Mouse (Mus musculus) cortical plate, adult 2 months (tissue): ENCODE measurements around the gene Col18a1. TPM values are rescaled to one million over a fixed set of nuclear protein-coding genes. Genes with fewer than 3 reads are reported as not detected.

Experiments
- H3K27ac ChIP-seq: fragments of 200-500 bp; 2 replicates; pipeline ENCODE4 v1.5.1; 2012; ENCODE audit warnings: low read length, control low read depth, inconsistent platforms; ENCODE audit not compliant: insufficient read depth
- H3K4me1 ChIP-seq: fragments of 200-500 bp; 2 replicates; pipeline ENCODE4 v1.6.1; 2011; ENCODE audit warnings: low read length; ENCODE audit not compliant: control insufficient read depth, insufficient read depth
- H3K4me3 ChIP-seq: fragments of 200-500 bp; 2 replicates; pipeline ENCODE4 v1.5.1; 2011; ENCODE audit warnings: mild to moderate bottlenecking, low read length, control low read depth; ENCODE audit not compliant: insufficient read depth
- CTCF ChIP-seq: fragments of 200-500 bp; IDR thresholded peaks from 2 replicates; pipeline ENCODE4 v1.5.1; 2011; ENCODE audit warnings: mild to moderate bottlenecking, control low read depth, low read length; ENCODE audit not compliant: insufficient read depth; ENCODE audit errors: extremely low read depth
- POLR2A ChIP-seq: fragments of 200-500 bp; IDR thresholded peaks from 2 replicates; pipeline ENCODE4 v1.6.1; 2011; ENCODE audit warnings: mild to moderate bottlenecking, low read length, control low read depth; ENCODE audit not compliant: insufficient read depth; ENCODE audit errors: extremely low read depth
- polyA plus RNA-seq: library from polyadenylated mRNA; depleted of rRNA; stranded (reverse); fragments of >200 nt; gene quantifications from 2 replicates; pipeline ENCODE4 v1.2.3, GENCODE M21; 2012

Gene Col18a1
- polyA plus RNA-seq, 1 experiment: 2.7 TPM

DNA sequence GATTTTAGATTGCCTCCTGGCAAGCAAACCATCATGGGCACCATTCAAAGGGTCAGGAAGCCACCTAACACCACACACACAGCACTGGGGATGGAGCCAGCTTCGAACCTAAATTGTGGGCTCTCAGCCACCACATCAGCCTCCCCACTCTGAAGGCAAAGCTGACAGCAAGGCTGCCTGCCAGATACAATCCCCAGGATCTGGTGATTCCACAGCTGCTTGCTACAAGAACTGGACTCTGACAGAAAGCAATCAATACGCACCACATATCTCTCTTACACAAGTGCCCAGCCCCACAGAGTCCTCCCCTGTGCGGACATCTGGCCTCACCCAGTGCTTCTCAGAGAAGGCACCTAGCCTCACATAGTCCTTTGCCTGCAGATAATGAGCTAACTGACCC, 7.4 kb downstream of the Col18a1 start:
- no peak overlapping the region for H3K27ac ChIP-seq
- H3K4me3 ChIP-seq: no peak overlapping the region
- no peak for TF ChIP-seq POLR2A
- no peak for TF ChIP-seq CTCF
- H3K4me1 ChIP-seq: no peaks in the 10 kb centered on the region

- TF ChIP-seq CTCF: no peak
- no peak for TF ChIP-seq POLR2A
- no peak overlapping the region for H3K4me3 ChIP-seq
- H3K4me1 ChIP-seq: no peaks in the 10 kb centered on the region
- H3K27ac ChIP-seq: no peak overlapping the region
Measured at GRCm38 (mm10) chr10:77157245-77158019, 8.9 kb downstream of the Col18a1 start.

DNA sequence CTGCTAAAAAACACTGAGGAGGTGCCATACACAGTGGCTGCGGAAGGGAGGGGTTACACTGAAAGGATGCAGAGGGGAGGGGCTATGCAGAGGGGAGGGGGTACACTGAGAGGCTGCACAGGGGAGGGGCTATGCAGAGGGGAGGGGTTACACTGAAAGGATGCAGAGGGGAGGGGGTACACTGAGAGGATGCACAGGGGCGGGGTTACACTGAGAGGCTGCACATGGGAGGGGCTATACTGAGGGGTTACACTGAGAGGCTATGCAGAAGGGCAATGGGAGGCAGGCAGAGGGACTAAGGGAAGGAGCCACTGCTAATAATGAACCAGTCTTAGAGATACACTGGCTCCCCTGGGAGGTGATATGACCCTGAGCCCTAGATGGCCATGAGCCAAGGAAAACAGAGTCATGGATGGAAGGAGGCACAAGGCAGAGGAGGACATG, 14.1 kb downstream of the Col18a1 start:
- no peak for TF ChIP-seq POLR2A
- H3K27ac ChIP-seq: no peak overlapping the region
- H3K4me3 ChIP-seq: no peak overlapping the region
- H3K4me1 ChIP-seq: no peaks in the 10 kb centered on the region

DNA sequence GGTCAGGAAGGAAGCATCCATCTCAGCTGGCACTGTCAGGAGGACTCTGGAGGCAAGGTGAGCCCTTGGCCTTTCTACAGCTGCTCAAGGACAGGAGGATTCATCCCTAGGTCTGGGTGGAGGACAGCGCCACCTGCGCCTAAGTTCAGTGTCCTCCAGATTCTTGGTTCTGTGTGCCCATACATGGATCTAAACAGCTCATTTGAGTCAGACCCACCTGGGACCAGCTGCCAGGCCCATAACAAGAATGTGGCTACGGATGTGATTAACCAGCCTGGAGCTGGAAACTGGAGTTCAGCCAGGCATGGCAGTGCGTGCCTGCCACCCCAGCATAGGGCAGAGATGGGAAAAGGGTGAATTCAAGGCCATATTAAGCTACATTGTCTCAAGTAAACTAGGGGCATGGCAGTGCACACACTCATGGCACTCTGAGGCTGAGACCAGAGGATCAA, 14.8 kb downstream of the Col18a1 start:
- no peak overlapping the region for H3K4me3 ChIP-seq
- TF ChIP-seq CTCF (no peak), POLR2A (no peak)
- H3K4me1 ChIP-seq: no peaks in the 10 kb centered on the region
- H3K27ac ChIP-seq: no peak overlapping the region

- H3K4me3 ChIP-seq: no peak overlapping the region
- no peak overlapping the region for H3K27ac ChIP-seq
- TF ChIP-seq POLR2A: no peak
- no peak for TF ChIP-seq CTCF
- H3K4me1 ChIP-seq: no peaks in the 10 kb centered on the region
Measured at GRCm38 (mm10) chr10:77150947-77151521, 15.3 kb downstream of the Col18a1 start.

- Histone ChIP-seq H3K27ac (no peak overlapping the region), H3K4me3 (no peak overlapping the region), H3K4me1 (no peaks in the 10 kb centered on the region)
- TF ChIP-seq POLR2A (no peak), CTCF (no peak)
Measured at GRCm38 (mm10) chr10:77150016-77150415, 16.3 kb downstream of the Col18a1 start.

DNA sequence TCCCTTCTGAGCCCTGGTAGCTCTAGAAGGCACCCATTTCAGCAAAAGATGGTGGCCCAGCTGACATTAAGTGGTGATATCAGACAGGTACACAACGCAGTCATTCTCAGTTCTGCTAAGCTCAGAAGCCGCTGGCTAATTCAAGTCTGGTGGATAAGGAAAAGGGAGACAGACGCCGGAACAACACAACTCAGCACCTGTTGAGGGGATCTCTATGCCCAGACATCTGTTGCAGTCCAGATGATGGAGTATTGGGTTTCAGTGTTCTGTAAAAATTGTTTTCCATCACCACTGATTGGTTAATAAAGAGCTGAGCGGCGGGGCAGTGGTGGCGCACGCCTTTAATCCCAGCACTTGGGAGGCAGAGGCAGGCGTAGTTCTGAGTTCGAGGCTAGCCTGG, 18.8 kb downstream of the Col18a1 start:
- no peak overlapping the region for H3K4me3 ChIP-seq
- no peak overlapping the region for H3K27ac ChIP-seq
- no peak for TF ChIP-seq CTCF
- no peak for TF ChIP-seq POLR2A
- H3K4me1 ChIP-seq: no peaks in the 10 kb centered on the region

- no peaks in the 10 kb centered on the region for H3K4me1 ChIP-seq
- no peak overlapping the region for H3K27ac ChIP-seq
- TF ChIP-seq POLR2A: no peak
- TF ChIP-seq CTCF: no peak
- H3K4me3 ChIP-seq: no peak overlapping the region
Measured at GRCm38 (mm10) chr10:77146901-77147463, 19.4 kb downstream of the Col18a1 start.

DNA sequence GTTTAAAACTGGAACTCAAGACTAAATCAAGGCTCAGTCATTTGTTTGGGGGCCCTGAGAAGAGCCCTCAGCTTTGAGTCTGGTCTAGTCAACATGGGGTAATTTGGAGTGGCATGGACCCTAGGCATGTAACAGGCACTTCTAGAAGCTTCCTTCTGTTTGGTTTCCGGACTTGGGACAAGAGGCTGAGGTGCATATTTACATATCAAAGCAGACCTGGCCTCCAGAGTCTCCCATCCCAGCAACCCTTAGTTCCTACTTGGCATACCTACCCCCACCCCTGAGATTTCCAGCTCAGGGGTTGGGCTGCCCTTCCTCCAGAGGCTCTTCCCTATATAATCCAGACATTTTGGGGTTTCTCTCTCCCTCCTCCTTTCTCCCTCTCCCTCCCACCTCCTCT, 20.4 kb downstream of the Col18a1 start:
- no peak overlapping the region for H3K4me3 ChIP-seq
- H3K4me1 ChIP-seq: no peaks in the 10 kb centered on the region

GRCm38 (mm10) chr10:77144372-77144771, 22.0 kb downstream of the Col18a1 start:
- TF ChIP-seq CTCF (no peak), POLR2A (no peak)
- Histone ChIP-seq H3K4me1 (no peaks in the 10 kb centered on the region), H3K4me3 (no peak overlapping the region), H3K27ac (no peak overlapping the region)

More for the DNA sequence above, 20.4 kb downstream of the Col18a1 start:
- no peak overlapping the region for H3K27ac ChIP-seq
- TF ChIP-seq CTCF: no peak
- TF ChIP-seq POLR2A: no peak
